Mouse (Mus musculus) T-cell, adult 66 days (primary cell): Measurements from ENCODE around the gene Gm29644. TPM values are rescaled to one million over a fixed set of nuclear protein-coding genes. Genes with fewer than 3 reads are reported as not detected.

ENCODE experiments used
- total RNA-seq, 2 experiments: library from RNA; stranded (reverse); gene quantifications; 3 replicates in 1 of 2; 4 replicates in 1 of 2; pipeline ENCODE4 v1.2.4; 2023

The Gm29644 gene
- total RNA-seq, result not detected

DNA sequence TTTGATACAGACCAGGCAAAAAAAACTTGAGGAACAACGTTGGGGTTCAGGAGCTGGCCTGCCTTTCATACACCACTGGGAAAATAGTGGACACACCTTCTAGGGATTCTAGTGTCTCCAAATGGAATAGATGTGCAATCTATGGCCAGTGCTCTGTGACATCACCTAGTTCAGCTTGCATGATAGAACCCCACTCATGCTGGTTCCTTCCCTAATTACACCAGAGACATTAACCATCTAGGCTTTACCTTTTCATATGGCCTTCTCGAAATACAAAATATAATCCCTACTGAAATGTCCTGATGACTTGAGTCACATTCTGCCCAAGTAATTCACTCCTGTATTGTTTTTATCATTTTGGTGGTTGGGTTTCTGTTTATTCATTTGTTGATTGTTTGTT, at the start of gene Gm29644, which contains the start of gene Gm29423:
Gene Gm29644, minus strand, starts transcription at position 157 of the 400 bp plus-strand sequence.
Gene Gm29423, minus strand, starts transcription at position 101 of the 400 bp plus-strand sequence.

DNA sequence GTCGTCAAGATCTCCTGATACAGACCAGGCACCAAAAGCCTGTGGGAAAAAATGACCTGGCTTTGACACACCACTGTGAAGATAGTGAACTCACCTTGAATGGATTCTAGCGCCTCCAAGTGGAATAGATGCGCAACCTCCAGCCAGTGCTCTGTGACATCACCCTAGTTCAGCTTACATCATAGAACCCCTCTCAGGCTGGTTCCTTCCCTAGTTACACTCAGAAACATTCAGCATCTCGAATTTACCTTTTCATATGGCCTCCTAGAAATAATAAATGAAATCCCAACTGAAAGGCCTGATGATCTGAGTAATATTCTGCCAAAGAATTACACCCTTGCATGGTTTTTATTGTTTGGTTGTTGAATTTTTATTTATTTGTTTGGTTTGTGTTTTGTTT, 29.6 kb downstream of the Gm29644 start, which contains the start of gene Gm21118:
Gene Gm21118, minus strand, starts transcription at position 101 of the 400 bp plus-strand sequence.

Other genes starting within 250 kb of the Gm29644 start
- gene Gm21118, start 29.7 kb downstream of the Gm29644 start, total RNA-seq, result not detected
- gene Gm29423, start 56 bp downstream of the Gm29644 start, total RNA-seq, result not detected
- not detected for gene Gm20888, start 138.5 kb upstream of the Gm29644 start, total RNA-seq